Mouse (Mus musculus): ENCODE results near the gene Rasal2.
A peak's percentile ranks its signal among the peaks of the same experiment; 100 is the strongest.

Rasal2 gene

DNA sequence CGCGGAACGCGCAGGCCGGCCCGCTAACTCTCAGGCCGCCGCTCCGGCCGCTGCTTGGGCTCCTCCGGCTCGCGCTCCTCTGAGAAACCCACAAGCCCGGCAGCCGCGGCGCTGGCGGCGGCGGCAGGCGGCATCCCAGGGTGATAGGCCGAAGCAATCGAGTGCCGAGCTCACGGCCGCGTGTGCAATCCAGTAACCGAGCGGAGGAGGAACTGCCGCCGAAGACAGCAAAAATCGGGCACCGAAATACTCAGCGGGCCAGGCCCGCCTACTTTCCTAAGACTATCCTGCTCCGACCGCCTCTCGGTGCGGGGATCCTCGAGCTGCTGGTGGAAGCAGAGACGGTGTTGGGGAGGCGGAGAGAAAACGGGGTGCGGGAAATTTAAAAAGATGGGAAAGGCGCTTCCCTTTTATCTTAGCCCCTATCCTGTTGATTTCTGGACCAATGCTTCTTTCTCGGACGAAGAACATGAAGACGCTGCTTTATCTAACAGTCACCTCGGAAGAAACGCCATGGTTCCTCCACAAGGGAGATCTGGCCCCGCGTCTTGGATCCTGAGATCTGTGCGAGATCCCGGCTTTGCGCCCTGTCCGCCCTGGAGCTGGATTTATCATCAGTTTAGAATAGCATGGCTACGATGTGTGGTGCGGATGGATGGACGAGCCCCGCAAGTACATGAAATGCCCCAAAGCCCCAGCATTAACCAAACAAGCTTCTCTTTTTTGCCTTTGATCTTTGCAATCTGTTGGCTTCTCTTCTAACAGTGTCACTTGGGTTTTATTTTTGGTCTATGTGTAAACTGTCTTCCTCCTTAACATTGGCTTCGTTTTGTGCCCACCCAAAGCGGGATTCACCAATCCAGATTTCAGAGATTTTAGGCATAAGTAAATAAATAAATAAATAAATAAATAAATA lies at the start of gene Rasal2:
Rasal2 (minus strand) TSS at position 142 of the 916 bp plus-strand sequence.
- peak; percentile 96 to 97 for DNase-seq

DNA sequence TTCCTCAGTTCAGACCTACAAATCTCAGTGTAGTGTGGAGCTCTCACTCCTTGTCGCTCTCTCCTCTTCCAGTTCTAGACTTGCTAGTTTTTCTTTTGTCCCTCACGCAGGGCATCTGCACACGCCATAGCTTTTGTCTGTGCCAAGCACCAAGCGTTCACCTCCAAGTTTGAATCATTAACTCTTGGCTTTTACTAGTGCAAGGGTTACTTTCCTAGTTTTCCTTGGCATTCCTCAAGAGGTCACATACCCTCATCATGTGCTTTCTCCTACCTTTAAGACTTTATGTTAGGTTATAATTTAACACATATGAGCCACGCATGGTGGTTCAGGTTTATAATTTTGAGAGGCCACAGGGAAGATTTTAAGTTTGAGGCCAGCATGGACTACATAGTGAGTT lies 48.9 kb upstream of the Rasal2 start:
- DNase-seq: no peak

DNA sequence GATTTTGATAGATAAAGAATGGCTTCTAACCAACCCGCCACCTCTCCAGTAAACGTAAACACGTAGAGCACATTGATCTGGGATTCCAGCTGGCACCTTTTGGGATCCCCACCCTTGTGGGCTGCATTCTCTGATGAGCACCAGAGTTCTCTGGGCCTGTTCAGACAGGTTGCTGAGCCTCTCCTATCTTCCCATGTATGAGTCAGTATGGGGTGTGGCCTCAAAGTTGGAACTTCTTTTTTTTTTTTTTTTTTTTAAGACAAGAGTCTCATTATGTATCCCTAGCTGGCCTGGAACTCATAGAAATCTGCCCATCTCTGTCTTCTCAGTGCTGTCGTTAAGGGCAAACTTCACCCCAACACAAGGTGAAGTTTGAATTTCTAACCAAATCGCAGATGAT lies 47.5 kb upstream of the Rasal2 start:
- DNase-seq: no peak

DNA sequence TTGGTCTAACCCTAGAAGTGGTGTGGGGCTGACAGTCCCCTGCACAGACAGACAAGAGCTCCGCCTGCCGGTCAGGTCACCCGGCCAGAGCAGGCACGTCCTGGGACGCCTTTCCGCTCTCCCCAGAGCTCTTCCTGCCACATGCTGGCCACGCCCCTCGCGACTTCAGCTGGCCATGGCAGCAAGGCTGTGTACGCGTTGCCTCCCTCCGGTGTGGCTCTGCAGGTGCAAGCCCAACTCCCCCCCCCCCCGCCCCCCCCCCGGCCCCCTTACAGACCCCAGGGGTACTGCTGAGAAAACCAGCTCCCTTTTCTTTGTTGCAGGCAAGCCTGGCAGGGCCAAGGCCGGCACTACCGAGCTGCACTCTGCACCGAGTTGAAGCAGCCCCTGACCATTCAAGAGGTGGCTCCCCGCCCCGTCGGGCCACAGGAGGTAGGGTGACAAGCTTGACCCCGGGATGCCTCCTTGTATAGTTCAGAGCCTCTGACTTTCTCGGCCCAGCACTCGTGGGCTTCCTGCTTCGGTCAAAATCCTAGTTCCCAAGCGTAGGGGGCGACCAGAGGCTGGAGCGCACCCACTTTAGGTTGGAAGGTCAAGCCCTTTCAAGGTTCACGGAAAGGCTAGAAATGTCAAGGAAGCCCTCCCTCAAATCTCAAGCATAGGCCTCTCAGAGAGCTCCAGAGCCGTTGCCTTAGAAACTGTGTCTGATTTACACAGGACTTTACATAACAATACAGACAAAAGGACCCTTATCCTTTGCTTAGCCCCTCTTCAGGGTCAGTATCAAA lies 46.2 kb upstream of the Rasal2 start, which contains the start of gene Cryzl2:
Cryzl2 (plus strand) TSS at position 157 of the 788 bp plus-strand sequence.
- DNase-seq: peak; percentile 31 to 32

- DNase-seq: no peak
Measured at GRCm38 (mm10) chr1:157457789-157458188, 45.4 kb upstream of the Rasal2 start.

DNA sequence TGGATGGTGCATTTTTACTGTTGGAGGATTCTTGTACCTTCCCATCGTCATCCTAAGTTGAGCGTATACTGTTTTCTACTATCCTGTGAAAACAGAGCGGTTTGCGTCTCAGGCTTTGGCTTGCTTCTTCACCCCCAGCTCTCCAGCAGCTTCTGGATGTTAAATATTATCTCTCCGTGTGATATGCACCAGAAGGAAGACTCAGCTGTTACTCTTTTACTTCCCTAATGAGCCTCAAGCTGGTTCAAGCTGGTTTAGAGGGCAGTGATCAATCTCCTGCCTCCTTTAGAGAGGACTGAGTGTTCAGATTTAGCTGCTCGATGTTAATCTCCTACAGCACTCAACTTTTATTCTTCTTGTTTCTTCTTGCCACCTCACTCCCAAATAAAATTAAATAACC lies 42.5 kb upstream of the Rasal2 start:
- no peak for DNase-seq

DNA sequence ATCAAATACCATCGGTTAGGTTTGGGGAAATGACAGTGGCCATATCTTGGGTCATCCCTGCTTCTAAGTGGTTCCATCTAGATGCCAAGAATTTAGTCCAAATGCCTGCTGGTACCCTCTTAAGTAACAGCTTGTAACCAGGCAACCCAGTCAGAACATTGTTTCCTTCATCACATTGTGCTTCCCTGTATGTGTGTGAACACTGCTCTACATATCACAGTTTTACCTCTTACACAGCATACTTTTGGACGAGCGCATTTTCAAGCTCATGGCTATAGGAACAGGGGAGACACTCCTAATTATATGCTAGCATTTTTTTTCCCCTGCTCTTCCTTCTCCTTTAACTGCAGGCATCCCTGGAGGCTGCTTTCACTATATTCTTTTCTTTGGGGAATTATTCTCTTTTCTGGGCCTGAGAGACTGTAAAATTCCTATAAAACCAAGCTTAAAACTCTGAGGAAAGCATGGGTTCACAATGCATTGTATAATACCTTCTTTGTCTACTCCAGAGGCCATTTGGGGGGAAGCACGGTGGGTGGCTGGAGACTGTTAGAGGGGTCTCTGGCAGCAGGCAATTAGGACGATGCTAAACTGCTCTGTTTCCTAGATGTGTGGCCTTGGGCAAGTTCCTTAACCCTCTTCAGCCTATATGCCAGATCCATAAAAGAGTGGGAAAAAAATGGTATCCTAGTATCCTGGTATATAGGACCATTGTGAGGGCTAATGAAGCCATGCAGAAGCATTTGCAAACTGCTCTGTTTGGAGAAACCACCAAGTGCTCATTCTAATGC lies 40.6 kb upstream of the Rasal2 start:
- no peak for DNase-seq

DNA sequence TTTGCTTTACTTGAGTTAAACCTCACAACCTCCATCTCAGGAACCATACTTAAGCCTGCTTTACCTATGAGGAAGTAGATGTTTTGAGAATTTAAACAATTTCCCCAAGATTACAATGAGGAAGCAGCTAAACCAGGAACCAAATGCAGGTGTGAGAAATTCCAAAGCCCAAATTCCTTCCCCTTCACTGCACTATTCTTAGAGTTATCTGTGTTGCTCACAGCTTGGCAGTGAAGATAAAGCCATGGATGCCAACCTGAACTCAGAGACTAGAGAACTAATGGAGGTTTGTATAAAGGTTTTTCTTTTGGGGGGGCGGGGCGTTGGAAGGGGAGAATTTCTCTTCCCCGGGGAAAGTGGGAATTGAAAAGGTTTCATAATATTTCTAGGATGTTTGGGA lies 39.9 kb upstream of the Rasal2 start:
- DNase-seq: no peak

- DNase-seq: no peak
Measured at GRCm38 (mm10) chr1:157449981-157450636, 37.7 kb upstream of the Rasal2 start.

DNA sequence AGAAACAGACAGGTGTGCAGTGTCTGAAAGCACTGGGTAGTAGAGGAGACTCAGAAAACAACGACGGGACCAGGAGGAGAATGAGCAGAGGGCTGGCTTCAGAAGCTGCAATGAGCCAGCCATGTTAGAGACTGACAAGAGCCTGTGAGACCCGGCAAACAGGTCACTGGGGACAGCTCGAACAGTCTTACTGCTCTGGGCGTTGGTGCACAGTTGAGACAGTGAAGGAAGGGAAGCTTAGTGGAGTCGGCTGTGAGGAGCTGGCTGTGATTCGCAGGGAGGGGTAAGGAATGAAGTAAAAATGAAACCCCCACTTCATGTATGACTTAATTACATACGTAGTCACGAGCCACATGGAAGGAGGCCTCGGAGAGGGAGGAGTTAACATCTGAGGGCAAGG lies 37.1 kb upstream of the Rasal2 start:
- no peak for DNase-seq

DNA sequence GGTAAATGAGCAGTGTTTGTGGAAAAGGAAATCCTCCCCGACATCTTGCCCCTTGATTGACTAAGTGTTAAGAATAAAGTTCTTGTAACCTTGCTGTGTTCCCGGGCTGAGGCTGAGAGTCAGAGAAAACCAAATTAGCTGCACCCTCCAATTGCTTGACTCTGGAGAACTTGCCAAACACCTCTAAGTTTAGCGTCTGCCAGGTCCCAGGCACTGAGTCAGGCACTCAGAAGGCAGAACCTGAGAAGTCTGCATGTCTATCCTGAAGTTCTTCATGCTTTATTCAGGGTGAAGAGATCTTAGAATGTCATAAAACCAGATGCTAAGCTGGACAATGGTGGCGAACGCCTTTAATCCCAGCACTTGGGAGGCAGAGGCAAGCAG lies 36.4 kb upstream of the Rasal2 start:
- no peak for DNase-seq

DNA sequence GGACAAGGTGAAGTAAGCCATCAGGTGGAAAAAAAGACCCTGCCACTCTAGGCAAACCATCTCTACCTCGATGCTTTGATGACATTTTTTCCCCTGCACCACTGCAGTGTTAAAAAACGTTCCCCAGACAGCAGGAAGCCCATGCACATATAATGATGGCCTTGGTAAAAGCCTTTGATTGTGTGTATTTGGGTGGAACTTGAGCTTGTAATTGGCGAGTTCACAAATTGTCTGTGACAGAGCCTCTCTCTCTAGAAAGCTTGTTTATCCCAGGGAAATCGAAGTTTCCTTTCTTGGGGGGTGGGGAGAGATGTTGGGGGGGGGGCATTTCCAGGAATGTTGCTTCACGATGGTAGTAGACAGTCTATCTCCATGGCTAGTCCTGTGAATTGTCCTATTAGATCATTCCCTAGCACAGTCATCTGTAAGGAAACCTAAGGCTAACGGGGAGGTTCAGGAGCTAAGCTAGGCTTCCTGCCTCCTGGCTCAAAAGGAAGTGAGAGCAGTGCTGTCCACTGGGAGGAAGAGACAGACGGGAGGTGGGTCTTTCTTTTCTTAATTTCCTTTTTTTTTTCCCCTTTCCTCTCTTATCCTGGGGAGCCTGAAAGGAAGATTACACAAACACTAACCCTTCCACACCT lies 35.9 kb upstream of the Rasal2 start:
- DNase-seq: no peak

GRCm38 (mm10) chr1:157447142-157447541 lies 34.7 kb upstream of the Rasal2 start:
- no peak for DNase-seq

DNA sequence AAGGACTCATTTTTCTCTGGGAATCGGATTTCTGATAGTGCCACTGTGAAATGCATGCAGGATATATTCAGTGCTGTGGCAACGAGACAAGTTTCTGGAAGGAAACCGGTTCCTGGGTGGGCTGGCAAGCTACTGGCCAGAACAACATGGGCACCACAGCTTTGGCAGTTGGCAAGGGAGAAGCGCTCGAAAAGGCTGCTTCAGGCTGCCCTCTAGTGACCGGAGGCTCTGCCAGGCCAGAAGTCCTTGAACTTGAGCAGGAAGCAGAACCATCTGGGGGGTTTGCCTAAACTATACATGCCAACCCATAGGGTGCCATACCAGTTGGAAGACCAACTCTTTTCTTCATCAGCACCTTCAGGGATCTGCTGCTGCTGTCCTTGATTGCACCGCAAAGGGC lies 33.9 kb upstream of the Rasal2 start:
- DNase-seq: peak; percentile 64 to 70

- DNase-seq: no peak
Measured at GRCm38 (mm10) chr1:157445398-157445910, 33.1 kb upstream of the Rasal2 start.

DNA sequence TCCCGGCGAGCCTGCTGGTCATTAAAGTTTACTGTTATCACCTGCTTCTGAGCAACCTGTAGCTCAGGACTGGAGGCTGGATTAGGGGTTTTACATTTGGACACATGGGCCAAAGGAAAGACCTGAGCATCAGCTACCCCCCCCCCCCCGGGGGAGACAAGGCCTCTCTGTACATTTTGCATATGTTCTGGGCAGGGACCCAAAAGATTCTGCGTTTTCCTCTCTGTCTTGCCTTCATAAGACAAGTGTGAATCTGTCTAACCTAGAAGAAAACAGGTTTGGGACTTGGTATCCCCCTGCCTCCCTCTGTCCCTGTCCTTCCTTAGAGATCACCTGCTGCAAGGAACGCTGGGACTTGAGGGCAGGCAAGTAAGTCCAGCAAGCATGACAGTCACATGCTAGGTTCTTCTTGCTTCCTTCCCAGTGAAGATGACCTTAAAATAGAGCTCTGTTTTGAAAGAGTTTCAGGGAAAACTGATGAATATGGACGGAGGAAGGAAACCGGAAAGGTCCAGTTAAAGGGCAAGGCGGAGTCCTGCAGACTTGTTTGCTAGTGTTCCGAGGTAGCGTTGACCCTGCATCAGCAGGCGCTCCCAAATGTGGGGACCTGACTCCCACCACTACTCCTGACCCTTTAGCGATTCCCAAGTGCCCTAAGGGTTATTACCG lies 32.4 kb upstream of the Rasal2 start:
- no peak for DNase-seq

DNA sequence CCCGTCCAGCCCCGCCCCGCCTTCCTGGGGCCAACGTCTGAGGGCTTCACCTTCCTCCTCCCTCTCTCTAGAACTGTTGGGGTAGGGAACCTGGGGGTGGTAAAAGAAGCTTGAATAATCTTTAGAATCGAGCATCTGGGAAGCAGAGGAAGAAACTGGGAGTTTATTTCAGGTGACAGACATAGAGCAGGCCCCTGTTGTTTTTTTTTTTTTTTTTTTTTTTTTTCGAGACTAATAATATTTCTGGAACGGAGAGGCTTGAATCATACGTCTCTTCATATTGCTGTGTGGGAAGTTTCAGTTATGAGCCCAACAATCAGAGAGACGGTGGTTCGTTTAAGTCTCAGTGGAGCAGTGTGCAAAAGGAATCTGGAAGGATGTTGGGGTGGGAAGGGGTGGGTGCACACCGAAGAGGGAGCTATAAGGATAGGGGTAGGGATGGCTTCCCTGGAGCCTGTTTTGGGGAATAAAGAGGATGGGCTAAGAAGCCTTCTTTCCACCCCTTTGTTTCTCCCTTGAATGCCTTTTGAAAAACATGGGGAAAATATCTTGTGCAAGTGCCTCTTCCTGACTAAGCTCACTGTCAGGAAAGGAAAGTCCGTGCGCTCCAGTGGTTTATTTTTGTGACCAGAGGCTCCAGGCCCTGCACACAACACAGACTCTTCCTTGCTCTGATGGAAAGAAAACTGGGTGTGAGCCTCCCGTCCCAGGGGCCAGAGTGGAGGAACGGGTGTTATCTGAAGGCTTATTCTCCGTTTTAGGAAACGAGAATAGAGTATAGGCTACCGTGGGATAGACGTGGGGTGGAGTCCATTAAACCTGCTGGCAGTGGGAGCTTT lies 31.5 kb upstream of the Rasal2 start:
- no peak for DNase-seq

DNA sequence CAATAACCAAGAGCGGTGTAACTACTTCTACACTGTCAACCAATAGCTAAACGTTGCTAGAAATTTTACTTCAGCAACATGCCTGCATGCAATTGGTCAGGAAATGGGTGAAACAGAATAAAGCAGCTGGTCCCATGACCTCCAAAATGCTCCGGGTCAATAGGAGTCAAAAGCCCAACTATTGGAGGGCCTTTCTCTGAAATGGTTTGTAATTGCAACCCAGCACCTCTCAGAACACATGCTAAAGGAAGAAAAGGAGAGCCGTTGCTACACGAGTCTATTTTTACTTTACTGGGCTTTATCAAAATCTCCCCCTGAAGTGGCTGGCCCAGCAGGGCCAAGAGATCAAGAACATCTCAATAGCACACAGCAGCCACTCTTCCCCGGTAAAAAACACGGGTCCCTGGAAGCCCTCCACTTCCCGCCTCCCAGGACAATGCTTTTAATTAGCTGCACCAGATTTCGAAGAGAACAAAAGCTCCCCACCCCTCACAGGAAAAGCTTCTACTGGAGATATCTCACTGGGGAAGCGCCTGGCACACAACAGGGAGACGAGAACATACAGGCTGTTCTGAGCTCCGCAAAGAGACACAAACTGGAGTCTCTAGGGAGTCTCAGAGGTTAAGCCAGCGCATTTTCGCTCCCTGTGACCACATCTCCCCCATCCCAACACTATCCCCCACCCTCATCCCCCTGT lies 30.8 kb upstream of the Rasal2 start:
- no peak for DNase-seq

DNA sequence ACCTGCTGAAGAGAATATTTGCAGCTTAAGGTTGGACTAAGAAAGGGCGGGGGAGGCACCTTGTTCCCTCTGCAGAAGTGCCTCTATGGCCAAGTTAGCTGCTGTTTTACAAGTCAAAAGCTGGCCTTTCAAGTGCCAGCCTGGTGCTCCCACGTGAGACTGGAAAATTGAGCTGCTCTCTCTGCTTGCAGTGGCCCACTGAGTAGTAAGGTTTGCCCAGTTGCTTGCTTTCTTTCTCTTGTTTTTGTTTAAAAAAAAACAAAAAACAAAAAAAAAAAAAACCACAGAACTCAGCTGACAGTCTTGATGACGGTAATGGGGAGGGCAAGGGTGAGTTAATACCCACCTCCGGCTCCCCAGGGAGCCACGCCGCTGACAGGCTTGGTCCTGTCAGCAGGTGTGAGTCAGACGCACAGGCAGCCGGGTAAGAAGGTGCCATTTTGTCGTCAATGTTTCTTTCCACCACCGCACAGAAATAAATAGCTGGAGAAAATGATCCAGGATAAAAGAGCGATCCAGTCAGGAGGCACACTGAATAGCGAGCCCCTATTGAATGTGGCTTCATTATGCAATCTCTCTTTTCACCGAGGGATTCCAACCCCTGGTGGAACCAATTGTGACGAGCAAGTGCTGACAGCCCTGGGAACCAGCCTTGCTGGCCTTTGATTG lies 27.7 kb upstream of the Rasal2 start:
- DNase-seq: no peak
